Mouse (Mus musculus) gastrocnemius, adult 8-10 months (tissue): Measurements from ENCODE around the gene Samd4. TPM values are rescaled to one million over a fixed set of nuclear protein-coding genes. Genes with fewer than 3 reads are reported as not detected.

Source experiments
- DNase-seq, 2 experiments: peaks; one replicate each; pipeline ENCODE4 v3.0.0; 2022; ENCODE audit warnings: low spot score in 2 of 2
- total RNA-seq, 4 experiments: library from RNA; stranded (reverse); gene quantifications; 2 replicates each; pipeline ENCODE4 v1.2.4; 2022

Samd4 gene
- total RNA-seq, 4 experiments from 2014 or later = 47.4 to 69.0 (median 56.6) TPM

DNA sequence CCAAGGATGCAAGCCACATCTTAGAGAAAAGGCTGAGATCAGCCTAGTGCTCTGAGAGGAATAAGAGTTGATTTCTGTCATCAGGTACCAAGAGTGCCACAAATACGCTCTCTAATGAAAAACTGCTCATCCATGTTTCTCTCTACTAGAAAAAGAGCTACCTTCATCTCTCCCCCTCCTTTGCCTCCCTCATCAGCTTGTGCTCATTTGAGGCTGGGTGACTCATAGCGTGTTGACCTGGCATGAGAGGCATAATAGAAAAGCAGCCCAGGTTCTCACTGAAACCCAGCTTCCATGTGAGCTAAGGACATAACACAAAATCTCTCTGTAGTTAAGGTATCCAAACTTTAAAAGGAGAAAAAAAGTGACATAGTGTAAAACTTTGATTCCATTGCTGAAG lies 176.3 kb downstream of the Samd4 start:
- DNase-seq = no peak

DNA sequence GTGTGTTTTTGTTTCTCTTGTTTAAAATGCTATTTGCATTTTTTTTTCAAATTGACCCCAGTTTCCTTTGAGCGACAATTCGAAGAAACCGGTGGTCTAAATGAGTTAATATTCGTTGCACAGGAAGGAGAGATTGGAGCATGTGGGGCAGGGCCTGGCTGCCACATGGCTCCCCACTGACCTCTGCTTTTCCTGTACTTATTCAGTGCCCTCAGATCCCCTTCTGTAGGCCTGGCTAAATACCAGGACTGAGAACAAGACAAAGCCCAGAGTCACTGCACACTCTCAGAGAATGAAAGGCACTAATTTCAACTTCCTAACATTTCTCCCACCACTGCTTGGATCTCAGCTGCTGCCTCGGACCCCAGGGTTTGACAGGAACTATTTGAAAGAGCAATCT lies 182.4 kb downstream of the Samd4 start:
- no peak for DNase-seq

DNA sequence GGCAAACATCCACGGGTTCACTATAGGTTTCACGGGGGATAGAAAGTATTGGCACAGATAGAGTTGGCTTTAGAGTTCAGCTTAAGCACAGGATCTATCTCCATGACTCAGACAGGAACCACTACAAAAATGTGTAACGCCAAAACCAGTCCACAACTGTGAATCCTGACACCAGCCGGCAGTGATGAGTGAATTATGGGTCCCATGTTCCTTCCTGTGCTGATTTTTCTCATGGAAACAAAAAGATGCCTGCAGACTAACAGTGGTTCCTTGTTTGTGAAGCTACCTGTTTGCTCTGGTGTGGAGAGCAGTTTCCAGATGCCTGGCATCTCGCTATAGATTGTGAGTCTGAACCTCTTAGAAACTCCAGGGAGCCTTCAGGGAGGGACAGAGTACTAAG lies 184.2 kb downstream of the Samd4 start:
- DNase-seq = no peak

DNA sequence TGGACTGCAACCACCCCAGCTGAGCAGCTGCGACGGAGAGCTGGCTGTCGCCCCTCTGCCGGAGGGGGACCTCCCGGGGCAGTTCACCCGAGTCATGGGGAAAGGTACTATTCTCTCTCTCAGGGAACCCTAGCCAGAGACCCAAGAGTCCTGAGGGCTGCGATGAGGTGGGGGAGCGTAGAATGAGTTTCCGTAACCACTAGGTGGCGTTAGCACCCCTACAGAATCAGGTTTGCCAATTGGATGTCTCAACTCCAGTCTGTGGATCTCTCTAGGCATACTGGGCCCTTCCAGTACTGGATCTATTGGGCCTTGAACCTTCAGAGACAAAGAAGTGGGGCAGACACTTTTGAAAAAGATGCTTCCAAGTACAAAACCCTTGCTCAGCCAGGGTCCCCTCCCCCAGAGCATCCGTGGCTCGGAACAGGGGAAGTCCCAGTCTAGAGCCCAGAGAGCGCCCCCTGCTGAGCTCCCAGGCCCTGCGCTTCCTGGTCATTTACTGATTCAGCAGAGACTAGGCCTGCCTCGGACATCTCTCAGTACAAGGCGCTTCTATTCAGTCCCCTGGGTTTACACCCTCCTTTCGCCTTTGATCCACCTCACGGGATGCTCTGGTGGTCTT lies 191.5 kb downstream of the Samd4 start:
- DNase-seq = peak in 1 of 2 experiments; percentile 25

DNA sequence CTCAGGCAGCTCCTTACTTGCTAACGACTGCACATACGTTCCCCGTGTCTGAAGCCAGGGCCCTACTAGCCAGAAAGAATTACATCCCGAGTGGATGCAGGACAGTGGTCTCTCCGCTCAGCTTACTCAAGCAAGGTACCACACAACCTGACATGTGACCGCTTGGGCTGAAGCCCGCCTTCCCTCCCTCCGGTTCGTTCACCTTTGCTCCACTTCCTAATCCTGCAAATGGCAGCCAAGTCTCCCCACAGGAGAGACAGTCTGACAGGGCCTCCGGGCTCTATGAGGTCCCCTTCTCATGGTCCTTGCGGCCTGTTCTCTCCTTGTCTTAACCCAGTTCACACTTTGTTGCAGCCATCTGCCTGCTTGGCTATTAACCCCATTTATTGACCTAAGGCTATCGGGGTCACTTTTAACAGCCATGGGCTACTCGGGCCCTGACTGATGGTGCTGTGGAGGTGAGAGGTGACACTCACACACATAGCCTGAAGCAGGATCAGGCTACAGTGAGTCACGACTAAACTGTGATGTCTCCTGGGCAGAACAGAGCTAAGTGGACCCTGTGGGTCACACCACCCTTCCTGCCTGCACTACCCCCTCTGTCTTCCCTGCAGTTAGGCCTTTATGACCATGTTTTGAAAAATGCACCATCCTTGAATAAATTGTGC lies 192.5 kb downstream of the Samd4 start:
- no peak for DNase-seq

DNA sequence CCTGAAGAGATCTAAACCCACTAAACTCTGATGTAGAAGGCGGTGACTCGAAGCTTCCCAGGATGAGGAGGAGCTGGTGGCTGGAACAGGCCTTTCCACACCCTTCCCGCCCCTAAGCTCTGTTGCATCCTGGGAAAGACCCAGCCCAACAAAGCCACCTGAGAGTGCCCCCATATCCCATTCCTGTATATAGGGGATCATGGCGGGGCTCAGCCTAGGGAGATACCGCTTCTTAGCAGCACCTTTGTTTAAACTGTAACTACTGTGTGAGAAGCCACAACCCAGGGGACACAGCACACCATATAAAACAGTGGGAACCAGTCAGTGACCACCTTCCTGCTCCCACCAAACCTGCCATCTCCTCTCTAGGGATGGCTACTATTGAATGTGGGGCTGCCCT lies 193.2 kb downstream of the Samd4 start:
- DNase-seq = no peak

DNA sequence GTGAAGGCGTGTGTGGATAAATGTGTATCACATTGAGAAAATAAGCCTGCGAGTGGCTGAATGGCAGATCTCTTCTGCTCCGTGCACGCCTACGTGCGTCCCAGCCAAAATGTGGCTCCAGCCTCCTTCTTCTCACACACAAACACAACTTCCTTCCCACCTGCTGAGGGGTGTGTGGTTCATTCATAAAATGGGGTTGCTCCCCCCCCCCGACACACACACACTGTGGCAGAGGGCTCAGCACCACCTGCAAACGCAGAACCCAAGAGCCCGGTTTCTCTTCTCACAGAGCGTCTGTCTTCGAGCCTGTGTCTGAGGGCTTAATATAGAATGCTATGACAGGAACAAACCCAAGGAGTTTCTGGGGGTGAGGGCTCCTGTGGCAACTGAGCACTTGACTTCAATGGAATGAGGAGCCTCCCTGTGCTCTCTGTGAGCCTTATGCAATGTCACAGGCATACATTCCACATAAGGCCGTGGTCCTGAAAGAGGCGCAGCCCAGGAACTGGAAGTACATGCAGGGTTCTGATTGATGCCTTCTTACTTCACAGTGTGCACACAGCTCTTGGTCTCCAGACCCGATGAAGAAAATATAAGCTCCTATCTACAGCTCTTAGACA lies 194.4 kb downstream of the Samd4 start:
- DNase-seq = no peak

DNA sequence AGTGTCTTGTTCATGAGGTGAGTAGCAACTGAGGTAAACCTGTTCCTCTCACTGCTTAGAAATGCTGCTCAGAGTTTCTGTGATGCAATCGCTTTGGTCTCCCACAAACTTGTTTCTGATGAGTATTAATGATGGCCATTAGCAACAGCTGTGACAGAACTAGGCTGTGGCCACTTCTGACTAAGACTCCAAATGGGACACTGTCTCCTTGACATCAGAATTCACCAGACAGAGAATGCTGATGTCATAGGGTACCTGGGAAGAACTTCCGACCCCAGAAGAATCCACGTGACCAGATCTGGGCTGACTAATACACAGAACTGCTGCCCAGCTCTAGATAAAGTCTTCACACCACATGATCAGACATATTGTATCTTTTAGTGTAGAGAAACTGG lies 194.9 kb downstream of the Samd4 start:
- DNase-seq = no peak

DNA sequence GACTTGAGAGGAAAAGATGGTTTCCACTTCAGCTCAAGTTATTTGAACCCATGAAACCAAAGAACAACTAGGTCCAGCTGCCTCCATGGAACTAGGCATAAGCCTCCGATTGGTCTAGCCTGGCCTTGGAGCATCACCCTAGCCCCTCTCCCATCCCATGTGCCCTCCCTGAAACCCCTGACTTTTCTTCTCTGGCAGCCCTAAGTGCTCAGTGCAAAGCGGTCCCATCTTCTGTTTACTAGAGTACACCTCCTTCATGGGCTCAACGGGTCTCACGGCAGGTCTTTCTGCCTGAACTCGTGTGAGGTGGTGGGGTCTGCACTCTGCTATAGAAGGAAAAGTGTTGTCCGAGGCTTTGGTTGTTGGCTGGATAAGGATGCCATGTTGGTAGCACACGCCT lies 197.3 kb downstream of the Samd4 start:
- DNase-seq = no peak

DNA sequence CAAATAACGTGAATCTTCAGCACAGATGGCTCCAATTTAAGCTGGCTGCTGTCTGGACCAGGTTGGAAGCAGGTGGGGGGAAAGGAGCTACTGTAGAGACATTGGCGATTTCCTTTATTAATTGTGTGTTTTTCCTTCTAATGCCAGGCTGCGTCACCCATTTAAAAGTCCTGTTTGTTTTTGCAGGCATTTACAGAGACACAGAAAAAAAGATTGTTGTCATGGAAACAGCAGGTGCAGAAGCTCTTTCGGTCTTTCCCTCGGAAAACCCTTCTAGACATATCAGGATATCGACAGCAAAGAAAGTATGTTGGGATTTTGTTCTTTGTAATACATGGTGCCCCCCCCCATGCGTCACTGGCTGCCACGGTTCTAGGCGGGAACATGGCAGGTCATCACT lies 200.7 kb downstream of the Samd4 start:
- DNase-seq = no peak

DNA sequence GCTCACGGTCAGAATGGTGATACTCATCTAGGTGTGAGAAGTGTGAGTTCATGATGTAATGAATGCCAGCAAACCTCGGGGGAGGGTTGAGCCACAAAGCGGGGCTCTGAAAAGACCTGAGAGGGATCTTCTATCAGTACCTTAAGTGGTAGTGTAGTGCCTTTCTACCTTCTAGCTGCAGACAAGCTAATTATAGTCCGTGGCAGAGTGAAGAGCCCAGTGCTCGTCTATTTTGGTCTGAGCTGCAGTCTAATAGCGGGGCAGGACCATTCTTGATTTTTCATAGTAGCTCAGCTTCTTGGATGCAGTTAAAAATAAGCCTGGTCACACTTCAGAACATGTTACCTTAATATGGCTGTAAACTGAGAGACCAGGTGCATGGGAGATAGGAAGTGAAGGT lies 201.2 kb downstream of the Samd4 start:
- DNase-seq = no peak

DNA sequence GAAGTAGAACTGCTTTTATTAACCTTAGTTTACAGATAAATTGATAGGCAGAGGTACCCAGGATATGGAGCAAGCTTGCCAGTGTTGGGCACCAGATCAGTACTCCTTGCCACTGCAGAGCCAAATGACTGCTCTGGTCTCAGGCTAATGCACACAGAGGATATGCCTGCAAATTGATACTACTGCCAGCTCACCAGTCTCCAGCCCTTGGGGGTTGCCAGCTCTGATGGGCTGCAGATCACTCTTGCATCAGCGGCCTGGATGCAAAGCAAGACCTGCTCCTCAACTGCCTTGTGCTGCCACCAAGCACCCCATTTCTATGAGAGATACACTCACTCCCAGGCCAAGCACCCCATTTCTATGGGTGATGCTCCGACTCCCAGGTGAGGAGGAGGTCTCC lies 202.0 kb downstream of the Samd4 start:
- DNase-seq = no peak

DNA sequence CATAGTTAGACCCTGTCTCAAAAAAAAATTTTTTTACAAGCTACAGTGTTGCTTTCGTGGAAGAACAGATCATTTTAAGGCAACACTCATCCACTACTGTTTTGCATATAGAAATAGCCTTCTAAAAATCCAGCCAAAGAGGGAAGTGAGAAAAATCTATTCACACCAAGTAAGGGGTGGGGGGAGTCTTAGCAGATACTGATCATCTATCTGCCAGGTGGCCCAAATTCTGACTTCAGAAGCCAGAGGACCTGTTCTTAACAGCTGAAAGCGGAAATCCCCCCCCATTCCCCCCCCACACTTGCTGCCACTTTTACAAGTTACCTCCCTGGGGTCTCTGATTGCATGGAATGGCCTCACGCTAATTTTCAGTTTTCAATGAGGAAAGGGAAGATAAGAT lies 203.5 kb downstream of the Samd4 start:
- DNase-seq = no peak

DNA sequence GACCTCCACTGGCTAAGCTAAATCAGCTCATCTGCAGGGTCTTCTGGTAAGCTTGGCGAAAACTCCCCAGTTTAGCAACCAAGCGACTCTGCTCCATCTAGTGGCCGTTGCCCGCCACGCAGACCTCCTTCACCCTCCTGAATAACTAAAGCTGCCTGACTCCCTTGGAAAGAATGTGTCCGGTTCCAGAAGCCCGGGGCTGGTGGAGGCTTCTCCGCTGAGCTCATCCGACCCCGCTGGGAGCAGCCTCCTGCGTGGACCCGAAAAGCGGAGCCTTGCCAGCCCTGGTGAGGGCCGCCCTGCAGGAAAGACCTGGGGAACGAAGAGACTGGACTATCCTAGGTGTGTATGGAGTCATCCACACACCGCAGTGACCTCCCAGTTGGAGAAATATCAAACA lies 204.1 kb downstream of the Samd4 start:
- DNase-seq = peak; percentile 61 to 62

DNA sequence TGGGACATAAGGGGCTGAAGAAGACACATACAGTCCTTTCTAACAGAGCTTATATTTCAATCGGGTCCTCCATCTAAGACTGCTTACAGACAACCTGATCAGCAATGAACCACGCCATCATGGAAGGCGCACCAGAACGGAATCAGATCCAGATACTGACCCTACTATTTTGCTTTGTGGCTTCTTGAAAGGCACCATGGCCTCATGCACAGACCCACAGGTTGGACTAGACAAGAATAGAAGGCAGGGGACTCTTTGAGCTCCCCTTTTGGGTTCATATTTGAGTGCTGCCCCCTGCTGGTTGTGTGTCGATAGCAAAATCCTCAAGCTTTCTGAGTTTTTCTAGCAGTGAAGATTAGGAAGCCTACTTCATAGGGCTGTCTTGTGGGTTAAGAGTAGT lies 204.5 kb downstream of the Samd4 start:
- DNase-seq = peak; percentile 52 to 55

DNA sequence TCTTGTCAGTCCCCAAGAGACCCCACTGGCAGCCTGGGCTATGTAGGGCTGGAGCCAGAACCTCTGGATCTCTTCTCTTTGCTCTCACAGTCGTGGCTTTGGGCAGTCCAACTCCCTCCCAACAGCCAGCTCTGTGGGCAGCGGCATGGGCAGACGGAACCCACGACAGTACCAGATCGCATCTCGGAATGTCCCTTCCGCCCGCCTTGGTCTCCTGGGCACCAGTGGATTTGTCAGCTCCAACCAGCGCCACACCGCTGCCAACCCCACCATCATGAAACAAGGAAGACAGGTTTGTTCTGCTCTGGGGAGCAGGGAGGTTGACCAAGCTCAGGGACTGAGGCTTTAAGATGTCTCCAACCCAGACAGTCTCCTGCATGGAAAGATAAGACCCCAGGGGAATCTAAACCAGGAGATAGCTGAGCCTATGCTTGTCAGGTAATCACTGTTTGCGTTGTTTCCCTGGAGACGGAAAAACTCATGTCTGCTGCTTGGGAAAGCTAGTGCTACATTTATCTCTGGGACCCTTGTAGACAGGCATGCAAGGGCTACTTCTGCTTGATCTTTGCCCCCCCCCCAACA lies 205.1 kb downstream of the Samd4 start:
- DNase-seq = no peak

DNA sequence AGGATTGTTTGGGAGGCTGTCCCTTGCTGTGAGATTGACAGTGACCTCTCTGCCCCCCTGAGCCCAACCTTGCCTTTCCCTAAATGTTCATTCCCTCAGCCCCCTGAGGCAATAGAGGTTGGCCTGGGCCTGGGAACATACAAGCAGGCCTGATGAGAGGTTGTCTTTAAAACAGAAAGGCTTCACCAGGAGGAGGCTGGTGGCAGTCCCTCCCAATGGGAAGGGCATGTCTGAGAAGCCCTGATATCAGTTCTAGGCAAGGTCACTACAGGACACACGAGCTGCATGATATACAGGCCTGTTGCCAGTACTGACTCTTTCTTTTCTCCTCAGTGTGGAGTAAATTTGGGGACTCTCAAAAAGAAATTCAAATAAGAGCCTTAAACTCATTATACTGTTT lies 205.7 kb downstream of the Samd4 start:
- DNase-seq = no peak

DNA sequence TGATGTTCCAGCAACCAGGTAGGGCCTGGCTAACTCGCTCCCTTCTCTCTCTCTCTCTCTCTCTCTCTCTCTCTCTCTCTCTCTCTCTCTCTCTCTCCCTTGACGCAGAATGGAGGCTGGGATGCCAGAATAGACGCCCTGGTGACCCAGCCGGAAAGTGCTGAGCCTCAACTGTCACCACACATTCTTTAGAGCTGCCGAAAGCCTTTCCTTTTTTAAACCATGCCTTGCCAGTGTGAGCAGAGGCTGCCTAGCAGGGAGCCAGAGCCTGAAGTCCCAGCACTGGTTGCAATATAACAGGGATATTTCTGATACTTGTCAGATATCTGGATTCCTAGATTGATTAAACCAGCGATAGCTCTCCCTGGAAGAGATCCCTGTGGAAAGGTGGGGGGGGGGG lies 206.5 kb downstream of the Samd4 start:
- DNase-seq = peak in 1 of 2 experiments; percentile 34

DNA sequence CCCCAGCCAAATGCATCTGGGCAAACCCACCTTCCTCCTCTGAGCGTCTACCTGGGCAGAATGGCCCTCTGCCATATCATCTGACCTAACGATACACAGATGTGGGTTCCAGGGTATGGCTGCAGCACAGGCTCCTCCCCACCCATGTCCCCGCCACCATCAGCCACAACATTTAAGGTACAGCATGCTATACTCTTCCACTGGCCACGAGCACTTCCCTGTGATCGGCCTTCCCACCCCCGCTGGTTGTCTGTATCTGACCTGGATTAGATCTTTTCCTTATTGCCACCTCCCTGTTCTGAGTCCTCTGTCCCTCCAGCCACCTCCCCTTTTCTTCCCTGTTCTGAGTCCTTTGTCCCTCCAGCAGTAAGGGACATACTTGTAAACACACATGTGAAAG lies 209.3 kb downstream of the Samd4 start:
- no peak for DNase-seq

DNA sequence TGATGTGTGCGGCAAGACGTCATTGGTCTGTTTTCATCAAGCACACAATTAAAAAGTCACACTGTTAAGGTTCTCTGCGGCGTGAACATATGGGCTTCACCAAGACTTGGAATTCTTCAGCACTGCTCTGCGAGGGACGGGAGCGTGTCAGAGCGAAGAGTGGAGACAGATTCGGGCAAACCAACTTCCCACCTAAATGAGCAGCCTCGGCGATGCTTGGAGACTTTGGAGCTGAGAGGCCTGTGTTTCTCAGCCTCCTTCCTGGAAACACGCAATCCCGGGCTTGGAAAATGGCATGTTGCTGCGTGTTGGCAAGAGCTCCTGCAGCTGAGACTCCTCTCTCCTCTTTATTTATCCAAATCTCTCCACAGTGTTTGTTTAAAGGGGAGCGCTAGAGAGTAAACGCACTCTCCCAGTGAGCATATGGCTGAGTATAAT lies 210.7 kb downstream of the Samd4 start:
- DNase-seq = no peak

DNA sequence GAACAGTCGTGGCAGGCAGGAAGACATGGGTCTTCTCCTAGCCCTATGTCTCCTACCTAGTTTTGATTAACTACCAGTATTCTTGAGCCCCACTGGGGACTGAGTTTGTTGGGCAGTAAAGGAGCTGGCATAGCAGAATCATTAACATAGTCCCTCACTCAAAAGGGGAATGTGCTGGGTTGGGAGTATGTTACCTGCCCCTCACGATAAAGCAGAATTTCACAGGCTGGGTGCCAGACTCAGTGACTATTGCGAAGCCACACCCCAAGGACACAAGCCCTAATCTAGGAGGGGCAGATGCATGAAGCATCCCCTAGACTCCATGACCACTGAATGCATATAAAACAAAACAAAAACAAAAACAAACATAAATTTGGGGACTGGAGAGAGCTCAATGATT lies 212.4 kb downstream of the Samd4 start:
- DNase-seq = no peak

DNA sequence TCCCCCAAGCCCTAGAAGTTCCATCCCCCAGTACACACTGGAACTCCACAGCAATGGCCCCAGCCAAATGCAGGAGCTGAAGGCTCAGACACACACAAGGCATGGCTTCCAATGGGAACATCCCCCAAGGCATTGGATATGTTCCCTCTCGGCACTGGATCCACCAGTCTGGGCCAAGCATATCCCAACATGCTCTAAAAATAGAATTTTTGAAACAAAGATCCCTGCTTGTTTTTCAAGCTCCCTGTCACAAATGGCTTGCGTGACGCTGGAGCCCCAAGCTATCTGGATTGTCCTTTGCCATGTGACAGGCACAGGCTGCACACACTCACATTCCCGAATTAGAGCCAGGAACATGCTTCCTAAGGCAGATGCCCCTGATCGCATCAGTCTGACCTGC lies 213.7 kb downstream of the Samd4 start:
- no peak for DNase-seq
